Mouse (Mus musculus) forebrain, embryonic 14.5 days (tissue): ENCODE data around the gene A230072I06Rik. TPM values are rescaled to one million over a fixed set of nuclear protein-coding genes. Genes with fewer than 3 reads are reported as not detected.

Experiments used
- ATAC-seq: fragments of 200-750 bp; cut with Nextera tagmentation; 2 replicates; pipeline ENCODE4 v1.8.0; 2017; ENCODE audit warnings: mild to moderate bottlenecking, moderate library complexity
- DNase-seq: peaks from one replicate; pipeline ENCODE4 v3.0.0-alpha.2; 2015; ENCODE audit warnings: low spot score
- H3K27ac ChIP-seq: fragments of 300-500 bp; sonication (generic); 2 replicates; pipeline ENCODE4 v1.5.1; 2014; ENCODE audit warnings: low read depth, mild to moderate bottlenecking, control low read depth, low read length, moderate library complexity
- H3K27me3 ChIP-seq: fragments of 300-500 bp; sonication (generic); replicated peaks from 2 replicates; pipeline ENCODE4 v1.6.1; 2014; ENCODE audit warnings: low read length, control low read depth, mixed read lengths; ENCODE audit not compliant: control insufficient read depth, insufficient read depth
- H3K36me3 ChIP-seq: fragments of 300-500 bp; sonication (generic); 2 replicates; pipeline ENCODE4 v1.6.1; 2014; ENCODE audit warnings: low read length, control low read depth; ENCODE audit not compliant: control insufficient read depth, insufficient read depth
- H3K4me1 ChIP-seq: fragments of 300-500 bp; sonication (generic); 2 replicates; pipeline ENCODE4 v1.6.1; 2014; ENCODE audit warnings: antibody characterized with exemption, low read length, control low read depth; ENCODE audit not compliant: control insufficient read depth, insufficient read depth
- H3K4me2 ChIP-seq: fragments of 300-500 bp; sonication (generic); 2 replicates; pipeline ENCODE4 v1.6.1; 2014; ENCODE audit warnings: mild to moderate bottlenecking, control low read depth, low read length
- H3K4me3 ChIP-seq: fragments of 300-500 bp; sonication (generic); 2 replicates; pipeline ENCODE4 v1.5.1; 2014; ENCODE audit warnings: low read depth, low read length, control low read depth
- H3K9ac ChIP-seq: fragments of 300-500 bp; sonication (generic); 2 replicates; pipeline ENCODE4 v1.6.1; 2014; ENCODE audit warnings: mild to moderate bottlenecking, low read length, control low read depth, moderate library complexity
- H3K9me3 ChIP-seq: fragments of 300-500 bp; sonication (generic); replicated peaks from 2 replicates; pipeline ENCODE4 v1.6.1; 2016; ENCODE audit warnings: low read length, control low read depth, mixed read lengths; ENCODE audit not compliant: control insufficient read depth
- WGBS: fragments of 180-500 bp; shearing (Covaris S2); extraction: QIAGEN DNeasy Blood & Tissue Kit; methylation state at CpG from one replicate; pipeline ENCODE4 v1.1.7; 2014; 5-methylcytosine and 5-hydroxymethylcytosine counted together
- polyA plus RNA-seq: library from polyadenylated mRNA; unstranded; fragments of >200 nt; fragmentation: Nextera tagmentation; extraction: Ambion mirVana; gene quantifications from 2 replicates; pipeline ENCODE4 v1.2.1, GENCODE M21; 2014

The A230072I06Rik gene
- polyA plus RNA-seq, 1 experiment from 2014 or later, result not detected

DNA sequence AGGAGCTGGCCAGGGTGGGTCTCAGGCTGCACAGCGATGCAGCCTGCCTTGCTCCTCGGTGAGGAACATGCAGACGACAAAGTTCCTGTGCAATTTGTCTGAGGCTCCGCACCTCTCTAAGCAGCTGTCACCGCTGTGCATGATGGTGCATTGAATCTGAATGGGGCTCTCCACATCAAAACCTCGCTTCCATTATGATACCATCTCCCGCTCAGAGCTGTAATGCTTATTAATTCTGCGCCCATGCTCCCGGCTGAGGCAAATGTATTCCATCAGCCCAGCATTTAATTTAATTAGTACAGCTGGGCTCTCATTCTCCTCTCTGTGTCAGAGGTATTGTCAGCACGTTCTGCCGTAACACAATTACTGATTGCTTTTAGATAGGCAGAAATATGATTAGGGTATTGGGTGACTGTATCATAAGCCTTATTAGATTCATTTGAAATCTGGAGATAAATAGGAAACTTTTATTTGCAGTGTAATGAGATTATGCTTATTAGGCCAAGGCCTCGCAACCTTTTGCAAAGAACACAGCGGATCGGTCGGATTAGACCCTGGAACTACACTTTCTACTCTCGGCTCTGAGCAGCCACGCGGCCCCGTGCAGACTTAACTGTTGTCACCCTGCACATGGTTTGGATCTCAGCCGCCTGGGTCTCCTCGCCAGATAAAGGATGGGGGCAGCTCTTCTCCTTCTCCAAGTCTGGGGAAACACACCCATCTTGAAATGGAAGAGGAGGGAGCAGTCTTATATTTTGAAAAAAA, 49.3 kb downstream of the A230072I06Rik start:
- ATAC-seq, result peak; percentile 78
- Histone ChIP-seq H3K4me1 (peaks cover 63% of the 10 kb centered on the region), H3K27me3 (peaks cover 3% of the 10 kb centered on the region; the same call in 1 of the 2 replicates), H3K4me3 (peak overlapping the region; percentile 17), H3K9me3 (no peaks in the 10 kb centered on the region), H3K4me2 (peak overlapping the region; percentile 52), H3K9ac (peak overlapping the region; percentile 49; the same call in 1 of the 2 replicates), H3K36me3 (no peaks in the 10 kb centered on the region), H3K27ac (peak overlapping the region; percentile 94)
- DNase-seq, result peak; percentile 92
- 5% methylated on average over 21 of the region's 21 CpGs for WGBS

DNA sequence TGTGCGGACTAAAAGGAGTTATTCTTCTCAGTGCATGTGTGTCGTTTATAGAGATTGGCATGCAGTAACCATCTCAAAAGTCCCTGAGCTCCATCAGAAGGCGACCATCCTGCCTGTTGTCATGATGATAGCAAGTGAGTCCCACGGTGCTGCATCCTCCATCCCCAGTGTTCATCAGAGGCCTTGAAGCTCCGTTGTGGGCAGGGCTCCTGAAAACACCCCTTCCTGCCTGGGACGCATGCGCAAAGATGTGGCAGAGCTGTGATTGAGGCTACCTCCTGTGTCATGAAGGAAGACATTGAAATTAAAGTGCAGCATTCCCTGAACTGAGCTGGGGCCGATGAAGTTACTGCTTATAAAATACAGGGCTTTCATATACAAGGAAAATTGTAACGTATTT, 49.9 kb downstream of the A230072I06Rik start:
- H3K27ac ChIP-seq, result peak overlapping the region; percentile 94
- H3K9me3 ChIP-seq, result no peaks in the 10 kb centered on the region
- DNase-seq (peak; percentile 62), ATAC-seq (no peak)
- peak overlapping the region; percentile 52 for H3K4me2 ChIP-seq
- peak overlapping the region; percentile 36; the same call in 1 of the 2 replicates for H3K9ac ChIP-seq
- 38% methylated on average over 9 of the region's 9 CpGs for WGBS
- no peaks in the 10 kb centered on the region for H3K36me3 ChIP-seq
- H3K4me3 ChIP-seq, result peak overlapping the region; percentile 0; the same call in 1 of the 2 replicates
- H3K4me1 ChIP-seq, result peaks cover 61% of the 10 kb centered on the region
- peaks cover 3% of the 10 kb centered on the region; the same call in 1 of the 2 replicates for H3K27me3 ChIP-seq

DNA sequence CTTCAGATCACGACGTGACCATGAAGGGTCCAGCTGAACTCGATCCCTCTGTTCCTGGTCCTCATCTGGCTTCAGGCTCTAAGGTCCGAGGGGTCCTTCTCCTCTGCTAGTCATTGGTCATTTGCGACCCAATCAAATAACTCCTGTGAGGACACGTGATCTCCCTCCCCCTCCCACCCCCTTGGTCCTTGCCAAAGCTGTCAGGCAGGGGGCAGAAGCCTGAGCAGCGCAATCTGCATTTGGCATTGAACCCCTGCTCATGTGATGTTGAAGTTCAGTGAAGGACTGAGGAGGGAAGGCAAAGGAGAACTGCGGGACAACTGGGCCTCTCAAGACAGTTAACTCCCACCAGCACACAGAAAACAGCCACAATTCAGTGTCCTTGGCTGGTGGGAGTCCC, 51.4 kb downstream of the A230072I06Rik start:
- Histone ChIP-seq H3K4me2 (no peak overlapping the region), H3K27ac (no peak overlapping the region), H3K4me1 (peaks cover 61% of the 10 kb centered on the region), H3K36me3 (no peaks in the 10 kb centered on the region), H3K4me3 (no peak overlapping the region), H3K9ac (no peak overlapping the region), H3K27me3 (peaks cover 12% of the 10 kb centered on the region; the same call in 1 of the 2 replicates), H3K9me3 (no peaks in the 10 kb centered on the region)
- 22% methylated on average over 8 of the region's 8 CpGs for WGBS
- DNase-seq (peak; percentile 70), ATAC-seq (no peak)

Other genes starting within 250 kb of the A230072I06Rik start
- gene Sox1, start 116.5 kb downstream of the A230072I06Rik start, polyA plus RNA-seq, result 5.7 and 6.1 TPM in 2 replicates